Mouse (Mus musculus): ENCODE measurements at regions not wholly inside any gene's neighbourhood (a gene's known extent, or its start where the extent isn't known, plus 50 kb on each side); places are given as distances from the start of the nearest gene placed in this dataset.

DNA sequence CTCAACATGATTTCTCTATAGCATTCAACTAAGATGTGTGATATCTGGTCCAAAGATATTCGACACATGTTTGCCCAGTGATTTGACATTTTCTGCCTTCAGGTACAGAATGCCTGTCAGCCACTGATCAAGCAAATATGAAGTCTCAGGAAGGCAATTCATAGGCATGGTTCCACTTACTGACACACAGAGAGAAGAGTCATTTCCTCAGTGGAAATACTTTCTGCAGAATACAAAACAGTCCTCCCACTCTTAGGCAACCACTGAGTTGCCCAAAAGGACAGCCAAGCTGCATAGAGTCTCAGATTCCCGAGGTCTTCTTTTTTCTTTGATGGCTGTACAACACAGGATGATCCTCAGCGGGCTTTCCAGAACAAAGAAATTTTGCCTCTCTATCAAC lies 110.9 kb downstream of the Ndufa4 start:
- DNase-seq: no peak

DNA sequence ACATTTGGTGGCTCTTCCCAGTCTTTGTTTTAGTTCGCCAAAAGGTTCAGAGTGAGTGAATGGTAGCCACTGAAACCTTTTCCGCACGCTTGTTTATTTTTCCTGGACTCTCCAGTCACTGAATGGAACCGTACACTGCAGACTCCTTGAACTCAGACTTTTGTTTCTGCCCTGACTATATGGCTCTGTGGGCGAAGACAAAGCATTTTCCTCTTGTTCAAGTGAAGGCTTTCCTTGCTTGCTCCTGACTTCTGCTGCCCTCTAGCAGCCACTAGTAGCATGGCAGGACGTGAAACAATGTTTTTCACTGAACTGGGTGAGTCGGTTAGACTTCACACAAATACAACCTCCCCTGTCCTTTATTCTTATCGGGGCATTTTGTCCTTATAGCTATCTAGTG lies 113.9 kb downstream of the Ndufa4 start:
- DNase-seq: peak; percentile 2 to 8

GRCm38 (mm10) chr6:11792186-11792585 lies 115.1 kb downstream of the Ndufa4 start:
- DNase-seq: no peak

DNA sequence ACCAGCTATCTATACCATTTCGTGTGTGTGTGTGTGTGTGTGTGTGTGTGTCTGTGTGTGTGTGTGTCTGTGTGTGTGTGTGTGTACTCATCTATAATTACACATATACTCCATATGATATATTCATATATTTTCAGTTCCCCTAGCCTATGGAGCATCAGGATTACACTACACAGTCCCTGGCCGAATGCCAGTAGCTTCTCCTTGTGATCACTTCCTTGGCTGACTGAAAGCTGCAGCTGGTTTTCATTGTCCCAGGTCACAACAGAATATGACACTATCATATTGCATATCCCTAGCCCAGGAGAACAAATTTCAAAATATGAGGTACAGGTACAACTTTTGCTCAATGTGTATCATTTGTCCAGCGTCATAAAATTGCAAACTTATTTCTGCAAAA lies 116.2 kb downstream of the Ndufa4 start:
- DNase-seq: no peak

DNA sequence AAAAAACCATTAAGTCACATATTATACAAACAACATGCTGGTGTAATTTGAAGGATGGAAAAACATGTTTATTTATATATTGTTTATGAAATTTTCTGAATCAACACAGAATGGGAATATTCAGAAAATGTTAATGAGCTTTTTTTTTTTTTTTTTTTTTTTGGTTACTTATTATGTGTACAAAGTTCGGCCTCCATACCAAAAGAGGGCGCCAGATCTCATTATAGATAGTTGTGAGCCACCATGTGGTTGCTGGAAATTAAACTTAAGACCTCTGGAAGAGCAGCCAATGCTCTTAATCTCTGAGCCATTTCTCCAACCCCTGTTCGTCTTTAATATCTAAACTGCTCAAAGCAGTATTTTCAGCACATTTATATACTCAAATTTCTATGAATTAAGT lies 133.3 kb downstream of the Ndufa4 start:
- no peak for DNase-seq

- DNase-seq: no peak
These were observed 144.4 kb downstream of the Ndufa4 start for GRCm38 (mm10) chr6:11762912-11763311.

GRCm38 (mm10) chr6:11737667-11738066 lies 169.6 kb downstream of the Ndufa4 start:
- DNase-seq: no peak

GRCm38 (mm10) chr6:11731126-11731525 lies 176.2 kb downstream of the Ndufa4 start:
- no peak for DNase-seq

DNA sequence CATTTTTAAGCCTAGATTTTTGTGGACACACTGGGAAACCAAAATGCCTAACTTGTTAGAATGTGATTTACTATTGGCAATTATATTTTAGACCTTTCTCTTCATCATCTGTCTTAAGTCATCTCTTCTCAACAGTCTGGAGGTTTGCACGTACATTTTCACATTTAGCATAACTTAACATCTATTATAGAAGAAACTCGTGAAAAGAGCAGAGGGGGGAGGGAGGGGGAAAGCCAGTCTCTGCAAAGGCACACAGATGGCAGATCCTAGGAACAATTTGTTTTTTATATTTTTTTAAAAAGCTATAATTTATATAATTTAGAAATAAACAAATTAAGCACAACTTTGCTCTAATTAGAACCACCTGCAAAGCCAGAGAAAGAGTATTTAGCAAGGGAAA lies 176.6 kb downstream of the Ndufa4 start:
- DNase-seq: no peak

DNA sequence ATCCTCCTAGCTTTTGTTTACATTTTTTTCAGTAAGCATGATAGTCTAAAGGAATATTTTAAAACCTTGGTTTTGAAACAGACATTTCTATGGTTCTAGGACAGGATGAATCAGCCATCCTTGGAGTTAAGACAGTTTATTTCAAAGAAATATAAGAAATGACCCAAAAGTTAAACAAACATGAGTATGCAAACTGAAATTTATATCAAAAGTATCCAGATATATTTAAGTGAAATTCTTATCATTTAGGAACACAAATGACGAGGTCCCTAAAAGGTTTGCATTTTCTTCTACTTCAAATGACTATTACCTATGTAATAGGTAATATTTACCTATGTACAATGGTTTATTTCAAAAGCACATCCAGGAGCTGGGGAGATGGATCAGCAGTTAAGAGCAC lies 179.5 kb downstream of the Ndufa4 start:
- no peak for DNase-seq

GRCm38 (mm10) chr6:11727370-11727769 lies 179.9 kb downstream of the Ndufa4 start:
- DNase-seq: peak in 1 of 2 experiments; percentile 0

DNA sequence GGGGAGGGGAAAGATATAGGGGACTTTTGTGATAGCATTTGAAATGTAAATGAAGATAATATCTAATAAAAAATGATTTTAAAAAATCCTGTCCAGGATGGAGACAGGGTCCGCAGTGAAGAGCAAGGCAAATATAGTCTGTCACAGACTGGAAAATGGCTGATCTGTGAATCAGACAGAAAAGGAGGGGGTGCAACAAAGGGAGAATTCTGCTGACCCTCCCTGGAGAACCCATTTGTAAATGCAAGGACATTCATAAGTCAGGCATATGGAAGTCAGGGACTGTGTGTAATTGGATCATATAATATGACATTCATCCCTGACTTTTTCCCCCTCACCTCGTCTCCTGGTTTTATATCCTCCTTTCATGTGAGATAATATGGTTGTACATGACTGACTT lies 183.8 kb downstream of the Ndufa4 start:
- no peak for DNase-seq

- no peak for DNase-seq
These were observed 187.0 kb downstream of the Ndufa4 start for GRCm38 (mm10) chr6:11720274-11720673.

- no peak for DNase-seq
These were observed 196.7 kb downstream of the Ndufa4 start for GRCm38 (mm10) chr6:11710581-11710980.

DNA sequence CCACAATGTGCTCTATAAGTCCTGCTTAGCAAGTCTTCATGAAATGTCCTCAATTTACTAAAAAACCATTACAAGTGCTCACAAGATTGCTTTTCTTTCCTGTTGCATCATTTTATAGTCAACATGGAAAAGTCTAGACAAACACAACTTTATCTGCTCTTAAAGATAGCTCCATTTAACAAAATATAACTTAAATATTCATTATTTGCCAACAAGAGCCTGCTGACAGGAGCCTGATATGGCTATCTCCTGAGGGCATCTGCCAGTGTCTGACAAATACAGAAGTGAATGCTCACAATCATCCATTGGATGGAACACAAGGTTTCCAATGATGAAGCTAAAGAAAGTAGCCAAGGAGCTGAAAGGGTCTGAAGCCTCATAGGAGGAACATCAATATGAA lies 197.8 kb downstream of the Ndufa4 start:
- DNase-seq: no peak

All from lung, adult 18-20 months (tissue).